Mouse (Mus musculus) myocyte (in vitro differentiated cells): ENCODE measurements at regions not wholly inside any gene's neighbourhood (a gene's known extent, or its start where the extent isn't known, plus 50 kb on each side); places are given as distances from the start of the nearest gene placed in this dataset.

Experiments used
- H3K27me3 ChIP-seq: one replicate; pipeline ENCODE4 v1.6.1; 2011; ENCODE audit not compliant: control insufficient read depth, insufficient read depth, insufficient read length
- H3K36me3 ChIP-seq: one replicate; pipeline ENCODE4 v1.6.1; 2011; ENCODE audit not compliant: control insufficient read depth, insufficient read depth
- H3K4me2 ChIP-seq: one replicate; pipeline ENCODE4 v1.6.1; 2011; ENCODE audit warnings: low read depth, control low read depth
- H3K4me3 ChIP-seq: one replicate; pipeline ENCODE4 v1.5.1; 2011; ENCODE audit warnings: mild to moderate bottlenecking, control low read depth, moderate library complexity
- H3K79me2 ChIP-seq: one replicate; pipeline ENCODE4 v1.6.1; 2011; ENCODE audit not compliant: control insufficient read depth, insufficient read depth
- H3ac ChIP-seq: one replicate; pipeline ENCODE4 v1.6.1; 2011; ENCODE audit not compliant: control insufficient read depth, insufficient read length
- POLR2AphosphoS2 ChIP-seq: IDR thresholded peaks from one replicate; pipeline ENCODE4 v1.6.1; 2011; ENCODE audit warnings: low read depth, control low read depth; ENCODE audit not compliant: insufficient read length

GRCm38 (mm10) chr16:37704461-37705155, 50.4 kb upstream of the Ndufb4 start:
- no peak for TF ChIP-seq POLR2AphosphoS2
- Histone ChIP-seq H3ac (no peak overlapping the region), H3K4me3 (no peak overlapping the region), H3K4me2 (peak overlapping the region; percentile 2), H3K36me3 (no peaks in the 10 kb centered on the region), H3K27me3 (no peaks in the 10 kb centered on the region), H3K79me2 (no peaks in the 10 kb centered on the region)
